Comparison of ENCODE assay signal across 28 mouse cellular contexts in genomic region chr2:25051450-25051849, GRCm38 (mm10). TPM values are rescaled to one million over a fixed set of nuclear protein-coding genes. Genes with fewer than 3 reads are reported as not detected.
DNase-seq lines count a peak whose midpoint lies in the region; ATAC-seq and TF ChIP-seq lines count a peak whose summit lies in the region.
"Had no signal": no experiment of that assay in that cellular context is flagged by ENCODE, and none has a peak within 500 bp of the region (broad histone marks: within the 10 kb centered on the region; RNA-seq: fewer than 3 reads in every experiment).

No protein-coding gene starts in this region.

- no peak for DNase-seq in forebrain, embryonic 14.5 days (ENCODE audit: low spot score)
- DNase-seq in kidney, adult 11 months = peak; percentile 34
- peak; percentile 20 for DNase-seq in kidney, adult 8-10 months
- DNase-seq in liver, adult 2 months (ENCODE audit: extremely low read depth, low read depth, low spot score) = peak; percentile 93
- no peak for DNase-seq in liver
- DNase-seq: adrenal gland, postnatal 10 days; adrenal gland, postnatal 36 days; B cell, adult 2 months; gastrocnemius, postnatal 10 days; gastrocnemius, postnatal 36 days; heart, postnatal 10 days; heart, postnatal 36 days had no signal

- H3K9me3 ChIP-seq in forebrain, embryonic 14.5 days (replicated peaks; ENCODE audit: control insufficient read depth, low read length) = no peaks in the 10 kb centered on the region
- H3K9me3 ChIP-seq in forebrain, embryonic 15.5 days = no peaks in the 10 kb centered on the region
- H3K9me3 ChIP-seq in kidney, embryonic 15.5 days (replicated peaks) = no peaks in the 10 kb centered on the region
- H3K9me3 ChIP-seq in kidney, embryonic 16.5 days (ENCODE audit: low read length) = no peaks in the 10 kb centered on the region
- H3K9me3 ChIP-seq: forebrain, embryonic 13.5 days; G1E; heart, embryonic 12.5 days; heart, embryonic 15.5 days; hindbrain, embryonic 10.5 days; hindbrain, embryonic 13.5 days had no signal

- H3K27me3 ChIP-seq in forebrain, embryonic 14.5 days (replicated peaks; ENCODE audit: control insufficient read depth, insufficient read depth, low read length) = no peaks in the 10 kb centered on the region
- H3K27me3 ChIP-seq in forebrain, embryonic 15.5 days = no peaks in the 10 kb centered on the region
- H3K27me3 ChIP-seq in kidney, embryonic 15.5 days = no peaks in the 10 kb centered on the region
- no peaks in the 10 kb centered on the region for H3K27me3 ChIP-seq in kidney, embryonic 16.5 days (ENCODE audit: insufficient read depth, low read length)
- no peaks in the 10 kb centered on the region for H3K27me3 ChIP-seq in liver, adult 2 months (ENCODE audit: control insufficient read depth, insufficient read depth, low read length)
- H3K27me3 ChIP-seq: CH12.LX; forebrain, embryonic 13.5 days; heart, embryonic 12.5 days; heart, embryonic 15.5 days; hindbrain, embryonic 13.5 days; Patski had no signal

- peaks cover 11% of the 10 kb centered on the region for H3K4me1 ChIP-seq in forebrain, embryonic 14.5 days (ENCODE audit: control insufficient read depth, insufficient read depth, low read length)
- H3K4me1 ChIP-seq in forebrain, embryonic 15.5 days = peaks cover 20% of the 10 kb centered on the region
- H3K4me1 ChIP-seq in kidney, embryonic 15.5 days = peaks cover 18% of the 10 kb centered on the region
- H3K4me1 ChIP-seq in kidney, embryonic 16.5 days (ENCODE audit: insufficient read depth, low read length) = peaks cover 10% of the 10 kb centered on the region
- H3K4me1 ChIP-seq in liver, adult 2 months (ENCODE audit: control insufficient read depth, insufficient read depth, low read length) = peaks cover 31% of the 10 kb centered on the region

- 0 out of 2 replicates have a peak, but pooled peaks cover 3% of the 10 kb centered on the region for H3K36me3 ChIP-seq in forebrain, embryonic 14.5 days (ENCODE audit: control insufficient read depth, insufficient read depth, low read length)
- H3K36me3 ChIP-seq in forebrain, embryonic 15.5 days = 0 out of 2 replicates have a peak, but pooled peaks cover 6% of the 10 kb centered on the region
- H3K36me3 ChIP-seq in kidney, embryonic 15.5 days = no peaks in the 10 kb centered on the region; the same call in 1 of the 2 replicates
- no peaks in the 10 kb centered on the region for H3K36me3 ChIP-seq in kidney, embryonic 16.5 days (ENCODE audit: insufficient read depth, low read length)
- 0 out of 2 replicates have a peak, but pooled peaks cover 2% of the 10 kb centered on the region for H3K36me3 ChIP-seq in liver, adult 2 months (ENCODE audit: control insufficient read depth, insufficient read depth, low read length)
- H3K36me3 ChIP-seq: heart, embryonic 15.5 days had no signal

- no peak overlapping the region for H3K4me3 ChIP-seq in forebrain, embryonic 14.5 days (ENCODE audit: low read depth, low read length)
- H3K4me3 ChIP-seq in forebrain, embryonic 15.5 days = no peak overlapping the region
- H3K4me3 ChIP-seq in kidney, embryonic 15.5 days (replicated peaks) = no peak overlapping the region
- H3K4me3 ChIP-seq in kidney, embryonic 16.5 days (ENCODE audit: low read length) = no peak overlapping the region
- H3K4me3 ChIP-seq in liver, adult 2 months (ENCODE audit: insufficient read depth, low read depth, low read length) = peak overlapping the region; percentile 53
- H3K4me3 ChIP-seq: forebrain, embryonic 13.5 days; heart, embryonic 12.5 days; heart, embryonic 15.5 days; hindbrain, embryonic 10.5 days; hindbrain, embryonic 13.5 days had no signal

- ATAC-seq in forebrain, embryonic 14.5 days = no peak
- ATAC-seq in forebrain, embryonic 15.5 days (replicated peaks) = no peak
- ATAC-seq in kidney, embryonic 15.5 days (replicated peaks; ENCODE audit: low FRiP score) = no peak
- no peak for ATAC-seq in kidney, embryonic 16.5 days (ENCODE audit: low FRiP score, low TSS enrichment)
- ATAC-seq: forebrain, embryonic 13.5 days; Patski had no signal

- 89% methylated on average over 8 of the region's 8 CpGs for WGBS in forebrain, embryonic 14.5 days
- WGBS in forebrain, embryonic 15.5 days = 85% methylated on average over 8 of the region's 8 CpGs
- 87% methylated on average over 8 of the region's 8 CpGs for WGBS in kidney, embryonic 15.5 days
- 85% methylated on average over 8 of the region's 8 CpGs for WGBS in kidney, embryonic 16.5 days
- WGBS in liver, adult 2 months = 23% methylated on average over 8 of the region's 8 CpGs

- no peak for TF ChIP-seq CTCF in liver, adult 2 months (IDR thresholded peaks at IDR 0.05; ENCODE audit: low read depth, low read length)

- H3K9ac ChIP-seq in forebrain, embryonic 14.5 days (ENCODE audit: low read length) = no peak overlapping the region
- H3K9ac ChIP-seq in forebrain, embryonic 15.5 days (replicated peaks) = no peak overlapping the region
- H3K9ac ChIP-seq in kidney, embryonic 15.5 days = no peak overlapping the region
- no peak overlapping the region for H3K9ac ChIP-seq in kidney, embryonic 16.5 days (replicated peaks; ENCODE audit: low read length)
- H3K9ac ChIP-seq in liver, adult 2 months (ENCODE audit: low read depth, low read length) = peak overlapping the region; percentile 75
- H3K9ac ChIP-seq: forebrain, embryonic 13.5 days; heart, embryonic 12.5 days; heart, embryonic 15.5 days; hindbrain, embryonic 13.5 days had no signal

- H3K4me2 ChIP-seq in forebrain, embryonic 14.5 days (ENCODE audit: low read length) = no peak overlapping the region
- no peak overlapping the region for H3K4me2 ChIP-seq in forebrain, embryonic 15.5 days (replicated peaks)
- H3K4me2 ChIP-seq in kidney, embryonic 15.5 days = no peak overlapping the region
- H3K4me2 ChIP-seq in kidney, embryonic 16.5 days (replicated peaks; ENCODE audit: low read depth, low read length) = no peak overlapping the region
- H3K4me2 ChIP-seq: forebrain, embryonic 13.5 days; heart, embryonic 12.5 days; heart, embryonic 15.5 days; hindbrain, embryonic 13.5 days had no signal

- H3K79me2 ChIP-seq in liver, adult 2 months (ENCODE audit: control insufficient read depth, insufficient read depth, low read length) = peaks cover 12% of the 10 kb centered on the region

- no peak for TF ChIP-seq POLR2A in liver, adult 2 months (IDR thresholded peaks at IDR 0.05; ENCODE audit: extremely low read depth, insufficient read depth, low read length)

- 0 out of 2 replicates have a peak overlapping the region, but pooled peaks have one; percentile 14 for H3K27ac ChIP-seq in forebrain, embryonic 14.5 days (ENCODE audit: low read depth, low read length)
- H3K27ac ChIP-seq in forebrain, embryonic 15.5 days (replicated peaks) = no peak overlapping the region
- no peak overlapping the region for H3K27ac ChIP-seq in kidney, embryonic 15.5 days
- H3K27ac ChIP-seq in kidney, embryonic 16.5 days (ENCODE audit: low read length) = no peak overlapping the region
- H3K27ac ChIP-seq in liver, adult 2 months (replicated peaks; ENCODE audit: insufficient read depth, low read depth, low read length) = peak overlapping the region; percentile 97
- H3K27ac ChIP-seq: forebrain, embryonic 13.5 days; heart, embryonic 15.5 days; hindbrain, embryonic 10.5 days; hindbrain, embryonic 13.5 days had no signal

RNA-seq across cellular contexts. Expression of gene Nsmf, which starts 2.7 kb away (rescaled TPM):
- 96.1 and 123 TPM in 2 replicates for polyA plus RNA-seq in forebrain, embryonic 14.5 days (2014; fragmentation: Nextera tagmentation; extraction: Ambion mirVana)
- polyA plus RNA-seq in forebrain, embryonic 15.5 days (2015; fragmentation: Nextera tagmentation; extraction: Ambion mirVana) = 194 and 209 TPM in 2 replicates
- polyA plus RNA-seq in kidney, embryonic 15.5 days (2015; fragmentation: Nextera tagmentation; extraction: Ambion mirVana) = 76.5 and 91.4 TPM in 2 replicates
- 101 and 103 TPM in 2 replicates for polyA plus RNA-seq in kidney, embryonic 16.5 days (2015; fragmentation: Nextera tagmentation; extraction: Ambion mirVana)
- total RNA-seq in liver, adult 2 months (2014; rRNA removed) = 71.2 and 76.2 TPM in 2 replicates
- polyA plus RNA-seq in liver, adult 2 months (2012; rRNA removed) = 182 and 219 TPM in 2 replicates

RNA-seq across cellular contexts. Expression of gene Entpd8, which starts 28.7 kb away (rescaled TPM):
- polyA plus RNA-seq in forebrain, embryonic 14.5 days (2014; fragmentation: Nextera tagmentation; extraction: Ambion mirVana) = not detected in 2 replicates
- polyA plus RNA-seq in forebrain, embryonic 15.5 days (2015; fragmentation: Nextera tagmentation; extraction: Ambion mirVana) = not detected in 2 replicates
- 5.0 and 5.3 TPM in 2 replicates for polyA plus RNA-seq in kidney, embryonic 15.5 days (2015; fragmentation: Nextera tagmentation; extraction: Ambion mirVana)
- 8.6 and 10.0 TPM in 2 replicates for polyA plus RNA-seq in kidney, embryonic 16.5 days (2015; fragmentation: Nextera tagmentation; extraction: Ambion mirVana)
- 84.8 and 91.8 TPM in 2 replicates for total RNA-seq in liver, adult 2 months (2014; rRNA removed)
- 159 and 196 TPM in 2 replicates for polyA plus RNA-seq in liver, adult 2 months (2012; rRNA removed)
- total RNA-seq: adrenal gland, adult 18-20 months; adrenal gland, postnatal 36 days; CH12.LX; G1E; gastrocnemius, adult 18-20 months; gastrocnemius, postnatal 10 days; granulocyte monocyte progenitor cell, adult 5-6 weeks; heart, postnatal 10 days; heart, postnatal 36 days had no signal
- polyA plus RNA-seq: embryonic facial prominence, embryonic 11.5 days; forebrain, embryonic 13.5 days; G1E; heart, embryonic 12.5 days; heart, embryonic 15.5 days; hindbrain, embryonic 10.5 days; hindbrain, embryonic 13.5 days; hindbrain, embryonic 16.5 days; Patski had no signal

RNA-seq across cellular contexts. Expression of gene Noxa1, which starts 43.5 kb away (rescaled TPM):
- polyA plus RNA-seq in forebrain, embryonic 14.5 days (2014; fragmentation: Nextera tagmentation; extraction: Ambion mirVana) = not detected in 2 replicates
- not detected in 2 replicates for polyA plus RNA-seq in forebrain, embryonic 15.5 days (2015; fragmentation: Nextera tagmentation; extraction: Ambion mirVana)
- 0.77 and 1.1 TPM in 2 replicates for polyA plus RNA-seq in kidney, embryonic 15.5 days (2015; fragmentation: Nextera tagmentation; extraction: Ambion mirVana)
- 0.39 and 0.65 TPM in 2 replicates for polyA plus RNA-seq in kidney, embryonic 16.5 days (2015; fragmentation: Nextera tagmentation; extraction: Ambion mirVana)
- not detected in 2 replicates for total RNA-seq in liver, adult 2 months (2014; rRNA removed)
- polyA plus RNA-seq in liver, adult 2 months (2012; rRNA removed) = 0.15 TPM in 1 of 2 replicates, not detected in the other
- total RNA-seq: adrenal gland, adult 18-20 months; adrenal gland, postnatal 10 days; adrenal gland, postnatal 36 days; gastrocnemius, adult 18-20 months; gastrocnemius, postnatal 10 days; gastrocnemius, postnatal 36 days; granulocyte monocyte progenitor cell, adult 5-6 weeks; heart, postnatal 10 days; heart, postnatal 36 days had no signal
- polyA plus RNA-seq: embryonic facial prominence, embryonic 11.5 days; forebrain, embryonic 13.5 days; hindbrain, embryonic 13.5 days; hindbrain, embryonic 16.5 days; Patski had no signal

Comparison
In these comparisons a context has a peak if more than half of its experiments do, and no peak if none do; other contexts are left out.
1. DNase-seq: peak in kidney, adult 11 months (single experiment), kidney, adult 8-10 months (2 of 2) and liver, adult 2 months (single experiment); none in forebrain, embryonic 14.5 days (single experiment) and liver (single experiment).
2. H3K27ac ChIP-seq: peak in forebrain, embryonic 14.5 days (single experiment) and liver, adult 2 months (single experiment); none in forebrain, embryonic 15.5 days (single experiment), kidney, embryonic 15.5 days (single experiment) and kidney, embryonic 16.5 days (single experiment).
3. RNA of gene Entpd8, which starts 28.7 kb away (polyA plus RNA-seq): 159 to 196 TPM in liver, adult 2 months; 8.6 to 10.0 TPM in kidney, embryonic 16.5 days, 5.0 to 5.3 TPM in kidney, embryonic 15.5 days, not detected in forebrain, embryonic 14.5 days and not detected in forebrain, embryonic 15.5 days; every median in the first group is over 10 times any median in the second.